Mouse (Mus musculus): Measurements from ENCODE around the gene Slc6a13.

DNA sequence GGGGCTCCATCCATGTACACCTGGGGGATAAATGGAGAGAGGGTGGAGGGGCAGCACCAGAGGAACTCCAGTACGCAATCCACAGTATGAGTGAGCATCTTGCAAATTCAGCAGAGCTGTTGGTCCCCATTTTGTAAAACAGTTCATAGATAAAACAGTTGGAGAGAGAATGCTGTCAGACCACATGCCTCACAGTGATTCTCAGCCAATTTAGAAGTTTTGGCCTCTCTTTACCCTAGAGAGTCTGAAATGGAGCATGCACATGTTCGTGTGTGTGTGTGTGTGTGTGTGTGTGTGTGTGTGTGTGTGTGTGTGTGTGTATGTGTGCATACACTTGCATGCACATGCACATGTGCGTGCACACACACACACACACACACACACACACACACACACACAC is 25.3 kb downstream of the Slc6a13 start:
- TF ChIP-seq CTCF (IDR thresholded peaks at IDR 0.05; ENCODE audit: low read depth) (no peak), EP300 (IDR thresholded peaks at IDR 0.05; ENCODE audit: low read depth) (no peak)

Data from liver, postnatal 0 days (tissue).